Mouse (Mus musculus): ENCODE data around the gene Hemgn.

Gene Hemgn

GRCm38 (mm10) chr4:46359539-46360253 is 53.6 kb downstream of the Hemgn start:
- no peak for DNase-seq (ENCODE audit: low spot score in 2 of 2)

GRCm38 (mm10) chr4:46356351-46357133 is 56.8 kb downstream of the Hemgn start:
- DNase-seq (ENCODE audit: low spot score in 2 of 2): no peak

- DNase-seq (ENCODE audit: low spot score in 2 of 2): no peak
Observed at GRCm38 (mm10) chr4:46353045-46353444, 60.3 kb downstream of the Hemgn start.

- DNase-seq (ENCODE audit: low spot score in 2 of 2): no peak
Observed at GRCm38 (mm10) chr4:46349530-46349929, 63.8 kb downstream of the Hemgn start.

GRCm38 (mm10) chr4:46348897-46349296 is 64.4 kb downstream of the Hemgn start:
- DNase-seq (ENCODE audit: low spot score in 2 of 2): no peak

- no peak for DNase-seq (ENCODE audit: low spot score in 2 of 2)
Observed at GRCm38 (mm10) chr4:46347580-46348515, 65.5 kb downstream of the Hemgn start.

- no peak for DNase-seq (ENCODE audit: low spot score in 2 of 2)
Observed at GRCm38 (mm10) chr4:46347141-46347540, 66.2 kb downstream of the Hemgn start.

- DNase-seq (ENCODE audit: low spot score in 2 of 2): no peak
Observed at GRCm38 (mm10) chr4:46346221-46346620, 67.1 kb downstream of the Hemgn start.

GRCm38 (mm10) chr4:46345773-46346100 is 67.6 kb downstream of the Hemgn start:
- no peak for DNase-seq (ENCODE audit: low spot score in 2 of 2)

GRCm38 (mm10) chr4:46345056-46345772 is 68.1 kb downstream of the Hemgn start:
- no peak for DNase-seq (ENCODE audit: low spot score in 2 of 2)

GRCm38 (mm10) chr4:46344288-46344687 is 69.0 kb downstream of the Hemgn start:
- DNase-seq (ENCODE audit: low spot score in 2 of 2): no peak
